Mouse (Mus musculus) CH12.LX (cell line): ENCODE data around the gene Tpcn1. TPM values are rescaled to one million over a fixed set of nuclear protein-coding genes. Genes with fewer than 3 reads are reported as not detected.

Source experiments
- DNase-seq: peaks from one replicate; pipeline ENCODE4 v3.0.0-alpha.2; 2013; ENCODE audit errors: extremely low read depth
- H3K27ac ChIP-seq: 2 replicates; pipeline ENCODE4 v1.5.1; 2012; ENCODE audit warnings: low read depth, mild to moderate bottlenecking, control low read depth, moderate library complexity; ENCODE audit not compliant: insufficient read depth
- H3K27me3 ChIP-seq: replicated peaks from 2 replicates; pipeline ENCODE3; 2012; ENCODE audit warnings: inconsistent platforms
- H3K36me3 ChIP-seq, 2 experiments: replicated peaks in 1 of 2; 2 replicates each; pipeline versions ENCODE3 to v1.6.1; 2012; ENCODE audit warnings: inconsistent platforms in 1 of 2, low read length in 1 of 2, mild to moderate bottlenecking in 1 of 2, mixed read lengths in 1 of 2, moderate library complexity in 1 of 2; ENCODE audit not compliant: control insufficient read depth in 1 of 2, insufficient read depth in 1 of 2
- H3K4me1 ChIP-seq, 2 experiments: 2 replicates each; pipeline ENCODE4 v1.6.1; 2012; ENCODE audit warnings: inconsistent platforms in 1 of 2, moderate library complexity in 1 of 2; ENCODE audit not compliant: insufficient read depth in 2 of 2, control insufficient read depth in 1 of 2
- H3K4me2 ChIP-seq: 2 replicates; pipeline ENCODE4 v1.6.1; 2012; ENCODE audit warnings: low read depth, mild to moderate bottlenecking, control low read depth; ENCODE audit not compliant: poor library complexity, insufficient read depth, severe bottlenecking
- H3K4me3 ChIP-seq, 3 experiments: fragments of 150-350 bp in 1 of 3; sonication (generic) in 1 of 3; replicated peaks in 1 of 3; 2 replicates each; pipeline versions ENCODE3 to v1.5.1; 2011 to 2012; ENCODE audit warnings: low read depth in 2 of 3, low read length in 2 of 3, mild to moderate bottlenecking in 2 of 3, moderate library complexity in 2 of 3, control low read depth in 1 of 3, improper control_type of control experiment in 1 of 3, inconsistent platforms in 1 of 3, mixed read lengths in 1 of 3; ENCODE audit not compliant: poor library complexity in 1 of 3
- H3K79me2 ChIP-seq: replicated peaks from 2 replicates; pipeline ENCODE4 v1.6.1; 2012; ENCODE audit warnings: mild to moderate bottlenecking, moderate library complexity; ENCODE audit not compliant: control insufficient read depth, poor library complexity, insufficient read depth, severe bottlenecking; ENCODE audit errors: extremely low read depth
- H3K9ac ChIP-seq: 2 replicates; pipeline ENCODE4 v1.6.1; 2012; ENCODE audit warnings: low read depth, mild to moderate bottlenecking, control low read depth, moderate library complexity; ENCODE audit not compliant: insufficient read depth
- H3K9me3 ChIP-seq: replicated peaks from 2 replicates; pipeline ENCODE3; 2012; ENCODE audit warnings: low read length, inconsistent platforms, mixed read lengths
- BHLHE40 ChIP-seq: IDR thresholded peaks from 2 replicates; pipeline ENCODE4 v1.6.1; 2011; ENCODE audit warnings: mild to moderate bottlenecking, low read depth, low read length, improper control_type of control experiment
- EP300 ChIP-seq: IDR thresholded peaks from 2 replicates; pipeline ENCODE4 v1.6.1; 2011; ENCODE audit warnings: low read length, improper control_type of control experiment
- ETS1 ChIP-seq: conservative IDR thresholded peaks from 2 replicates; pipeline ENCODE4 v1.6.1; 2012; ENCODE audit warnings: low read depth, mild to moderate bottlenecking, inconsistent platforms, low read length, improper control_type of control experiment, moderate library complexity
- IRF4 ChIP-seq: IDR thresholded peaks from 2 replicates; pipeline ENCODE4 v1.6.1; 2014; ENCODE audit warnings: low read depth, mild to moderate bottlenecking, inconsistent platforms, low read length, improper control_type of control experiment
- MAFK ChIP-seq: IDR thresholded peaks from 2 replicates; pipeline ENCODE4 v1.6.1; 2011; ENCODE audit warnings: low read length, improper control_type of control experiment; ENCODE audit not compliant: insufficient replicate concordance
- MAX ChIP-seq: IDR thresholded peaks from 2 replicates; pipeline ENCODE4 v1.6.1; 2011; ENCODE audit warnings: low read length, improper control_type of control experiment
- MAZ ChIP-seq: IDR thresholded peaks from 2 replicates; pipeline ENCODE4 v1.6.1; 2012; ENCODE audit warnings: low read depth, mild to moderate bottlenecking, inconsistent platforms, low read length, improper control_type of control experiment, moderate library complexity
- MEF2A ChIP-seq: IDR thresholded peaks from 2 replicates; pipeline ENCODE4 v1.6.1; 2014; ENCODE audit warnings: low read depth, mild to moderate bottlenecking, inconsistent platforms, low read length, improper control_type of control experiment, borderline replicate concordance
- NELFE ChIP-seq: IDR thresholded peaks from 2 replicates; pipeline ENCODE4 v1.6.1; 2011; ENCODE audit warnings: low read depth, low read length, improper control_type of control experiment
- NRF1 ChIP-seq: IDR thresholded peaks from 2 replicates; pipeline ENCODE4 v1.6.1; 2014; ENCODE audit warnings: low read depth, mild to moderate bottlenecking, inconsistent platforms, low read length, improper control_type of control experiment, moderate library complexity
- POLR2A ChIP-seq: IDR thresholded peaks from 2 replicates; pipeline ENCODE4 v1.6.1; 2011; ENCODE audit warnings: low read depth, mild to moderate bottlenecking, improper control_type of control experiment, low read length
- RCOR1 ChIP-seq: conservative IDR thresholded peaks from 2 replicates; pipeline ENCODE4 v1.6.1; 2012; ENCODE audit warnings: low read depth, mild to moderate bottlenecking, inconsistent platforms, low read length, improper control_type of control experiment
- SIN3A ChIP-seq: IDR thresholded peaks from 2 replicates; pipeline ENCODE4 v1.6.1; 2012; ENCODE audit warnings: low read length, improper control_type of control experiment, inconsistent platforms
- TBP ChIP-seq: conservative IDR thresholded peaks from 2 replicates; pipeline ENCODE4 v1.6.1; 2011; ENCODE audit warnings: low read depth, low read length, improper control_type of control experiment
- TCF12 ChIP-seq: IDR thresholded peaks from 2 replicates; pipeline ENCODE4 v1.6.1; 2014; ENCODE audit warnings: low read depth, mild to moderate bottlenecking, inconsistent platforms, low read length, improper control_type of control experiment
- UBTF ChIP-seq: IDR thresholded peaks from 2 replicates; pipeline ENCODE4 v1.6.1; 2012; ENCODE audit warnings: low read depth, mild to moderate bottlenecking, inconsistent platforms, low read length, improper control_type of control experiment, moderate library complexity
- USF2 ChIP-seq: conservative IDR thresholded peaks from 2 replicates; pipeline ENCODE4 v1.6.1; 2011; ENCODE audit warnings: low read depth, low read length, improper control_type of control experiment
- ZC3H11A ChIP-seq: IDR thresholded peaks from 2 replicates; pipeline ENCODE4 v1.6.1; 2012; ENCODE audit warnings: low read depth, mild to moderate bottlenecking, inconsistent platforms, low read length, improper control_type of control experiment
- dilution Hi-C: fragments of 300-500 bp; cut with MboI; formaldehyde crosslinking; loops from 2 replicates; pipeline ENCODE4 v1.14.3; 2020; ENCODE audit warnings: low sequenced_read_pairs; ENCODE audit not compliant: extremely low pct_unique_long_range_greater_than_20kb, extremely low pct_ligation_motif_present
- in situ Hi-C: fragments of 300-500 bp; cut with MboI; formaldehyde crosslinking; loops from 3 replicates; pipeline ENCODE4 v1.14.3; 2019; ENCODE audit warnings: low sequenced_read_pairs, low pct_ligation_motif_present, low pct_unique_long_range_greater_than_20kb, mixed read lengths
- polyA plus RNA-seq: library from polyadenylated mRNA; unstranded; fragments of >175 nt; gene quantifications from 2 replicates; pipeline ENCODE4 v1.2.1, GENCODE M21; 2012; ENCODE audit warnings: low read depth; ENCODE audit not compliant: insufficient read length
- total RNA-seq, 2 experiments: library from RNA; depleted of rRNA; stranded (reverse); fragments of 300-350 nt in 1 of 2; fragments of >200 nt in 1 of 2; gene quantifications; 2 replicates each; pipeline ENCODE4 v1.2.3; 2012 to 2014

Tpcn1 gene
- total and polyA plus RNA-seq, 3 experiments, result 0.90 to 5.4 (median 2.2) TPM

GRCm38 (mm10) chr5:120536632-120537031 lies 51.8 kb downstream of the Tpcn1 start:
- TF ChIP-seq SIN3A, result no peak
- no peak for TF ChIP-seq MEF2A
- no peak for TF ChIP-seq POLR2A
- in situ Hi-C loops, result no loop called here

GRCm38 (mm10) chr5:120536046-120536445 lies 52.4 kb downstream of the Tpcn1 start:
- in situ Hi-C loops, result no loop called here
- dilution Hi-C loops, result no loop called here
- Histone ChIP-seq H3K9ac (no peak overlapping the region), H3K36me3 (peaks cover 0 to 76% of the 10 kb centered on the region in 2 experiments), H3K27me3 (no peaks in the 10 kb centered on the region), H3K27ac (no peak overlapping the region), H3K79me2 (no peaks in the 10 kb centered on the region), H3K4me3 (no peak overlapping the region), H3K4me2 (no peak overlapping the region)
- DNase-seq, result no peak
- TF ChIP-seq ETS1, result no peak
- TF ChIP-seq IRF4, result no peak
- TF ChIP-seq NRF1, result no peak
- TF ChIP-seq EP300, result no peak
- no peak for TF ChIP-seq RCOR1
- no peak for TF ChIP-seq TBP
- no peak for TF ChIP-seq USF2
- no peak for TF ChIP-seq BHLHE40
- TF ChIP-seq, all 38 proteins: peak for 0
- Histone ChIP-seq H3K9me3 (no peaks in the 10 kb centered on the region), H3K4me1 (peaks cover 3 to 13% of the 10 kb centered on the region in 2 experiments; a peak in 3 of 4 replicates)

More at GRCm38 (mm10) chr5:120536632-120537031, 51.8 kb downstream of the Tpcn1 start:
- H3K9me3 ChIP-seq, result no peaks in the 10 kb centered on the region
- no peak overlapping the region for H3K4me3 ChIP-seq
- H3K9ac ChIP-seq, result no peak overlapping the region
- H3K27me3 ChIP-seq, result no peaks in the 10 kb centered on the region
- dilution Hi-C loops, result no loop called here
- H3K4me1 ChIP-seq, result peaks cover 3 to 13% of the 10 kb centered on the region in 2 experiments; a peak in 3 of 4 replicates
- no peak for DNase-seq
- H3K36me3 ChIP-seq, result peaks cover 0 to 75% of the 10 kb centered on the region in 2 experiments
- no peak overlapping the region for H3K27ac ChIP-seq
- no peaks in the 10 kb centered on the region for H3K79me2 ChIP-seq
- H3K4me2 ChIP-seq, result no peak overlapping the region

- no peak overlapping the region for H3K27ac ChIP-seq
- peaks cover 0 to 77% of the 10 kb centered on the region in 2 experiments for H3K36me3 ChIP-seq
- TF ChIP-seq RCOR1, result no peak
- TF ChIP-seq MAX, result no peak
- TF ChIP-seq ZC3H11A, result no peak
- no peak for TF ChIP-seq MAZ
- no peak for TF ChIP-seq UBTF
- no peak for TF ChIP-seq TCF12
- TF ChIP-seq MAFK, result no peak
- no peak for TF ChIP-seq NELFE
- no peak overlapping the region for H3K4me3 ChIP-seq
- H3K4me1 ChIP-seq, result peaks cover 3 to 13% of the 10 kb centered on the region in 2 experiments; a peak in 3 of 4 replicates
- no peak overlapping the region for H3K9ac ChIP-seq
- H3K79me2 ChIP-seq, result no peaks in the 10 kb centered on the region
- in situ Hi-C loops (no loop called here), dilution Hi-C loops (no loop called here)
- DNase-seq, result no peak
- no peak overlapping the region for H3K4me2 ChIP-seq
- H3K9me3 ChIP-seq, result no peaks in the 10 kb centered on the region
- H3K27me3 ChIP-seq, result no peaks in the 10 kb centered on the region
Measured at GRCm38 (mm10) chr5:120534686-120535075, 53.8 kb downstream of the Tpcn1 start.
